Mouse (Mus musculus): Measurements from ENCODE around the gene Rasal2.

Gene Rasal2

GRCm38 (mm10) chr1:157128219-157128618, 284.2 kb downstream of the Rasal2 start:
- DNase-seq = no peak

- DNase-seq = no peak
These were observed 288.6 kb downstream of the Rasal2 start for GRCm38 (mm10) chr1:157123836-157124235.

GRCm38 (mm10) chr1:157119168-157119567, 293.2 kb downstream of the Rasal2 start:
- no peak for DNase-seq

- no peak for DNase-seq
These were observed 295.0 kb downstream of the Rasal2 start for GRCm38 (mm10) chr1:157117440-157117839.

- no peak for DNase-seq
These were observed 297.9 kb downstream of the Rasal2 start for GRCm38 (mm10) chr1:157114492-157114891.

- DNase-seq = no peak
These were observed 302.0 kb downstream of the Rasal2 start for GRCm38 (mm10) chr1:157110287-157110835.

GRCm38 (mm10) chr1:157108580-157108979, 303.8 kb downstream of the Rasal2 start, which contains the start of gene Tex35:
Tex35 (minus strand) TSS chr1:157108680.
- DNase-seq = no peak

- DNase-seq = peak; percentile 76
These were observed 311.1 kb downstream of the Rasal2 start for GRCm38 (mm10) chr1:157101122-157101865.

- DNase-seq = no peak
These were observed 316.9 kb downstream of the Rasal2 start for GRCm38 (mm10) chr1:157095534-157095933.

GRCm38 (mm10) chr1:157092622-157093021, 319.8 kb downstream of the Rasal2 start:
- no peak for DNase-seq

- DNase-seq = no peak
These were observed 320.3 kb downstream of the Rasal2 start for GRCm38 (mm10) chr1:157092140-157092539.

- no peak for DNase-seq
These were observed 321.6 kb downstream of the Rasal2 start for GRCm38 (mm10) chr1:157090835-157091234.

- peak; percentile 84 for DNase-seq
These were observed 326.0 kb downstream of the Rasal2 start for GRCm38 (mm10) chr1:157086097-157086994.
